Mouse (Mus musculus) CH12.LX (cell line): ENCODE results near the gene Ttc39b. TPM values are rescaled to one million over a fixed set of nuclear protein-coding genes. Genes with fewer than 3 reads are reported as not detected.

ENCODE experiments used
- DNase-seq: peaks from one replicate; pipeline ENCODE4 v3.0.0-alpha.2; 2013; ENCODE audit errors: extremely low read depth
- H3K27ac ChIP-seq: 2 replicates; pipeline ENCODE4 v1.5.1; 2012; ENCODE audit warnings: low read depth, mild to moderate bottlenecking, control low read depth, moderate library complexity; ENCODE audit not compliant: insufficient read depth
- H3K27me3 ChIP-seq: replicated peaks from 2 replicates; pipeline ENCODE3; 2012; ENCODE audit warnings: inconsistent platforms
- H3K36me3 ChIP-seq, 2 experiments: replicated peaks in 1 of 2; 2 replicates each; pipeline versions ENCODE3 to v1.6.1; 2012; ENCODE audit warnings: inconsistent platforms in 1 of 2, low read length in 1 of 2, mild to moderate bottlenecking in 1 of 2, mixed read lengths in 1 of 2, moderate library complexity in 1 of 2; ENCODE audit not compliant: control insufficient read depth in 1 of 2, insufficient read depth in 1 of 2
- H3K4me1 ChIP-seq, 2 experiments: 2 replicates each; pipeline ENCODE4 v1.6.1; 2012; ENCODE audit warnings: inconsistent platforms in 1 of 2, moderate library complexity in 1 of 2; ENCODE audit not compliant: insufficient read depth in 2 of 2, control insufficient read depth in 1 of 2
- H3K4me2 ChIP-seq: 2 replicates; pipeline ENCODE4 v1.6.1; 2012; ENCODE audit warnings: low read depth, mild to moderate bottlenecking, control low read depth; ENCODE audit not compliant: poor library complexity, insufficient read depth, severe bottlenecking
- H3K4me3 ChIP-seq, 3 experiments: fragments of 150-350 bp in 1 of 3; sonication (generic) in 1 of 3; replicated peaks in 1 of 3; 2 replicates each; pipeline versions ENCODE3 to v1.5.1; 2011 to 2012; ENCODE audit warnings: low read depth in 2 of 3, low read length in 2 of 3, mild to moderate bottlenecking in 2 of 3, moderate library complexity in 2 of 3, control low read depth in 1 of 3, improper control_type of control experiment in 1 of 3, inconsistent platforms in 1 of 3, mixed read lengths in 1 of 3; ENCODE audit not compliant: poor library complexity in 1 of 3
- H3K79me2 ChIP-seq: replicated peaks from 2 replicates; pipeline ENCODE4 v1.6.1; 2012; ENCODE audit warnings: mild to moderate bottlenecking, moderate library complexity; ENCODE audit not compliant: control insufficient read depth, poor library complexity, insufficient read depth, severe bottlenecking; ENCODE audit errors: extremely low read depth
- H3K9ac ChIP-seq: 2 replicates; pipeline ENCODE4 v1.6.1; 2012; ENCODE audit warnings: low read depth, mild to moderate bottlenecking, control low read depth, moderate library complexity; ENCODE audit not compliant: insufficient read depth
- H3K9me3 ChIP-seq: replicated peaks from 2 replicates; pipeline ENCODE3; 2012; ENCODE audit warnings: low read length, inconsistent platforms, mixed read lengths
- BHLHE40 ChIP-seq: IDR thresholded peaks from 2 replicates; pipeline ENCODE4 v1.6.1; 2011; ENCODE audit warnings: mild to moderate bottlenecking, low read depth, low read length, improper control_type of control experiment
- CHD1 ChIP-seq: IDR thresholded peaks from 2 replicates; pipeline ENCODE4 v1.6.1; 2012; ENCODE audit warnings: low read depth, low read length, improper control_type of control experiment, inconsistent platforms
- CTCF ChIP-seq, 2 experiments: IDR thresholded peaks in 1 of 2; conservative IDR thresholded peaks in 1 of 2; 2 replicates each; pipeline ENCODE4 v1.5.1; 2011 to 2012; ENCODE audit warnings: low read depth in 2 of 2, low read length in 2 of 2, improper control_type of control experiment in 1 of 2, inconsistent platforms in 1 of 2, mild to moderate bottlenecking in 1 of 2, moderate library complexity in 1 of 2
- E2F4 ChIP-seq: IDR thresholded peaks from 2 replicates; pipeline ENCODE4 v1.6.1; 2011; ENCODE audit warnings: low read depth, low read length, improper control_type of control experiment; ENCODE audit not compliant: insufficient replicate concordance
- ELF1 ChIP-seq: IDR thresholded peaks from 2 replicates; pipeline ENCODE4 v1.6.1; 2014; ENCODE audit warnings: low read depth, mild to moderate bottlenecking, inconsistent platforms, low read length, improper control_type of control experiment
- EP300 ChIP-seq: IDR thresholded peaks from 2 replicates; pipeline ENCODE4 v1.6.1; 2011; ENCODE audit warnings: low read length, improper control_type of control experiment
- HCFC1 ChIP-seq: IDR thresholded peaks from 2 replicates; pipeline ENCODE4 v1.6.1; 2012; ENCODE audit warnings: low read depth, mild to moderate bottlenecking, inconsistent platforms, low read length, improper control_type of control experiment
- IRF4 ChIP-seq: IDR thresholded peaks from 2 replicates; pipeline ENCODE4 v1.6.1; 2014; ENCODE audit warnings: low read depth, mild to moderate bottlenecking, inconsistent platforms, low read length, improper control_type of control experiment
- MAX ChIP-seq: IDR thresholded peaks from 2 replicates; pipeline ENCODE4 v1.6.1; 2011; ENCODE audit warnings: low read length, improper control_type of control experiment
- MAZ ChIP-seq: IDR thresholded peaks from 2 replicates; pipeline ENCODE4 v1.6.1; 2012; ENCODE audit warnings: low read depth, mild to moderate bottlenecking, inconsistent platforms, low read length, improper control_type of control experiment, moderate library complexity
- MXI1 ChIP-seq: IDR thresholded peaks from 2 replicates; pipeline ENCODE4 v1.6.1; 2011; ENCODE audit warnings: mild to moderate bottlenecking, low read depth, low read length, improper control_type of control experiment
- NELFE ChIP-seq: IDR thresholded peaks from 2 replicates; pipeline ENCODE4 v1.6.1; 2011; ENCODE audit warnings: low read depth, low read length, improper control_type of control experiment
- NRF1 ChIP-seq: IDR thresholded peaks from 2 replicates; pipeline ENCODE4 v1.6.1; 2014; ENCODE audit warnings: low read depth, mild to moderate bottlenecking, inconsistent platforms, low read length, improper control_type of control experiment, moderate library complexity
- POLR2AphosphoS2 ChIP-seq: IDR thresholded peaks from 2 replicates; pipeline ENCODE4 v1.6.1; 2011; ENCODE audit warnings: low read depth, low read length, improper control_type of control experiment
- RAD21 ChIP-seq: IDR thresholded peaks from 2 replicates; pipeline ENCODE4 v1.6.1; 2011; ENCODE audit warnings: low read depth, mild to moderate bottlenecking, low read length, improper control_type of control experiment, moderate library complexity
- SIN3A ChIP-seq: IDR thresholded peaks from 2 replicates; pipeline ENCODE4 v1.6.1; 2012; ENCODE audit warnings: low read length, improper control_type of control experiment, inconsistent platforms
- SMC3 ChIP-seq: IDR thresholded peaks from 2 replicates; pipeline ENCODE4 v1.6.1; 2011; ENCODE audit warnings: low read depth, low read length, improper control_type of control experiment
- TBP ChIP-seq: conservative IDR thresholded peaks from 2 replicates; pipeline ENCODE4 v1.6.1; 2011; ENCODE audit warnings: low read depth, low read length, improper control_type of control experiment
- TCF12 ChIP-seq: IDR thresholded peaks from 2 replicates; pipeline ENCODE4 v1.6.1; 2014; ENCODE audit warnings: low read depth, mild to moderate bottlenecking, inconsistent platforms, low read length, improper control_type of control experiment
- UBTF ChIP-seq: IDR thresholded peaks from 2 replicates; pipeline ENCODE4 v1.6.1; 2012; ENCODE audit warnings: low read depth, mild to moderate bottlenecking, inconsistent platforms, low read length, improper control_type of control experiment, moderate library complexity
- USF1 ChIP-seq: IDR thresholded peaks from 2 replicates; pipeline ENCODE4 v1.6.1; 2014; ENCODE audit warnings: low read depth, mild to moderate bottlenecking, inconsistent platforms, low read length, improper control_type of control experiment
- ZKSCAN1 ChIP-seq: IDR thresholded peaks from 2 replicates; pipeline ENCODE4 v1.6.1; 2012; ENCODE audit warnings: low read depth, inconsistent platforms, low read length, improper control_type of control experiment, borderline replicate concordance
- ZMIZ1 ChIP-seq: IDR thresholded peaks from 2 replicates; pipeline ENCODE4 v1.6.1; 2012; ENCODE audit warnings: low read depth, mild to moderate bottlenecking, inconsistent platforms, low read length, improper control_type of control experiment
- ZNF384 ChIP-seq: IDR thresholded peaks from 2 replicates; pipeline ENCODE4 v1.6.1; 2012; ENCODE audit warnings: low read depth, low read length, improper control_type of control experiment, inconsistent platforms
- dilution Hi-C: fragments of 300-500 bp; cut with MboI; formaldehyde crosslinking; loops from 2 replicates; pipeline ENCODE4 v1.14.3; 2020; ENCODE audit warnings: low sequenced_read_pairs; ENCODE audit not compliant: extremely low pct_unique_long_range_greater_than_20kb, extremely low pct_ligation_motif_present
- in situ Hi-C: fragments of 300-500 bp; cut with MboI; formaldehyde crosslinking; loops from 3 replicates; pipeline ENCODE4 v1.14.3; 2019; ENCODE audit warnings: low sequenced_read_pairs, low pct_ligation_motif_present, low pct_unique_long_range_greater_than_20kb, mixed read lengths
- polyA plus RNA-seq: library from polyadenylated mRNA; unstranded; fragments of >175 nt; gene quantifications from 2 replicates; pipeline ENCODE4 v1.2.1, GENCODE M21; 2012; ENCODE audit warnings: low read depth; ENCODE audit not compliant: insufficient read length
- total RNA-seq, 2 experiments: library from RNA; depleted of rRNA; stranded (reverse); fragments of 300-350 nt in 1 of 2; fragments of >200 nt in 1 of 2; gene quantifications; 2 replicates each; pipeline ENCODE4 v1.2.3; 2012 to 2014

The Ttc39b gene
- total and polyA plus RNA-seq, 3 experiments, result 12.6 to 16.7 (median 15.7) TPM

- dilution Hi-C loops, result no loop called here
- Histone ChIP-seq H3K4me2 (peak overlapping the region; percentile 83), H3K79me2 (peaks cover 7% of the 10 kb centered on the region), H3K9ac (peak overlapping the region; percentile 72), H3K27me3 (no peaks in the 10 kb centered on the region), H3K4me1 (peaks cover 10 to 25% of the 10 kb centered on the region in 2 experiments), H3K36me3 (no peaks in the 10 kb centered on the region), H3K4me3 (peak overlapping the region; percentile 90 to 96 (median 91)), H3K9me3 (no peaks in the 10 kb centered on the region), H3K27ac (peak overlapping the region; percentile 79)
- peak; percentile 62; the same call in 1 of the 2 replicates for TF ChIP-seq IRF4
- peak; percentile 56 for TF ChIP-seq MAX
- TF ChIP-seq EP300, result no peak
- TF ChIP-seq ZMIZ1, result no peak
- TF ChIP-seq HCFC1, result peak; percentile 11; the same call in 1 of the 2 replicates
- no peak for TF ChIP-seq ZNF384
- TF ChIP-seq CTCF (conservative IDR thresholded peaks at IDR 0.05 in 1 of 2, IDR thresholded peaks at IDR 0.05 in 1 of 2; ENCODE audit: low read depth in 2 of 2, low read length in 2 of 2), result peak in 1 of 2 experiments; percentile 65; a peak in 2 of 4 replicates
- peak; percentile 34 for TF ChIP-seq SMC3
- TF ChIP-seq ELF1, result no peak
- peak; percentile 23; the same call in 1 of the 2 replicates for TF ChIP-seq BHLHE40
- peak; percentile 40; the same call in 1 of the 2 replicates for TF ChIP-seq TCF12
- no peak for TF ChIP-seq CHD1
- TF ChIP-seq SIN3A, result peak; percentile 77
- peak; percentile 63; the same call in 1 of the 2 replicates for TF ChIP-seq UBTF
- TF ChIP-seq MXI1, result 0 out of 2 replicates have a peak, but pooled peaks have one; percentile 20
- TF ChIP-seq TBP, result 0 out of 2 replicates have a peak, but pooled peaks have one; percentile 49
- TF ChIP-seq NELFE, result peak; percentile 48; the same call in 1 of the 2 replicates
- peak; percentile 24 for TF ChIP-seq RAD21
- in situ Hi-C loops, result loop anchor here (25.0 kb wide), 1 partner anchor 189 kb away; no protein-coding TSS in a partner anchor
- peak; percentile 76 for DNase-seq
These were observed 703 bp downstream of the Ttc39b start for GRCm38 (mm10) chr4:83323201-83323903.

DNA sequence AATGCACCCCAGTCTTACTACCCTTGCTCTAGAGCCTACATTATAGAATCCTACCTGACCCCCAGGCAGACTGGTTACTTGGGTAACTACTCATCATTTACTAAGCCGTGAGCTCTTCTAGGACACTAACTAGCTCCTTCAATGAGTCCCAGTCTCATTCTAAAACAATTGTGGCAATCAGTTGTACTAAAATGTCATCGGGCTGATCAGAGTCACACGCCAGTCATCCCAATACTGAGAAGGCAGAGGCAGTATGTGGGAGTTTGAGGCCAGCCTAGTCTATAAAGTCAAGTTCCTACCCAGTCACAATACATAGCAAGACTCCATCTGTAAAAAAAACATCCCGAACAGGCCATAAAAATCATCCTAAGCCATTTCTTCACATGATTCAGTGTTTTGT lies 4.3 kb downstream of the Ttc39b start:
- no peak overlapping the region for H3K4me3 ChIP-seq
- TF ChIP-seq NRF1 (no peak), POLR2AphosphoS2 (no peak), USF1 (no peak), IRF4 (no peak), E2F4 (no peak), MAZ (no peak), ZKSCAN1 (no peak), RAD21 (no peak), MXI1 (no peak)
- TF ChIP-seq, all 38 proteins: peak for 0
- Histone ChIP-seq H3K27me3 (no peaks in the 10 kb centered on the region), H3K36me3 (peaks cover 0 to 2% of the 10 kb centered on the region in 2 experiments), H3K4me2 (no peak overlapping the region), H3K4me1 (peaks cover 17 to 49% of the 10 kb centered on the region in 2 experiments), H3K79me2 (peaks cover 20% of the 10 kb centered on the region), H3K9me3 (no peaks in the 10 kb centered on the region), H3K27ac (no peak overlapping the region), H3K9ac (no peak overlapping the region)
- dilution Hi-C loops, result no loop called here
- DNase-seq, result no peak
- in situ Hi-C loops, result loop anchor here (10.0 to 25.0 kb wide), 2 partner anchors 55 to 193 kb away; no protein-coding TSS in a partner anchor
